Mouse (Mus musculus): ENCODE data around the gene Jsrp1.

- no peak for TF ChIP-seq GATA1 (IDR thresholded peaks at IDR 0.05; ENCODE audit: low read depth, low read length)
- no peak for TF ChIP-seq CTCF (IDR thresholded peaks at IDR 0.05 in 2 of 3, conservative IDR thresholded peaks at IDR 0.05 in 1 of 3; ENCODE audit: control insufficient read depth in 1 of 3, insufficient read depth in 1 of 3, low read depth in 2 of 3, low read length in 3 of 3, poor library complexity in 1 of 3, severe bottlenecking in 1 of 3)
- TF ChIP-seq POLR2A (IDR thresholded peaks at IDR 0.05; ENCODE audit: control insufficient read depth in 1 of 2, insufficient read depth in 1 of 2, low read depth in 1 of 2, low read length in 2 of 2, poor library complexity in 1 of 2): 0 out of 4 replicates have a peak, but pooled peaks of 1 of the 2 experiments have one; percentile 33
- TF ChIP-seq RAD21 (IDR thresholded peaks at IDR 0.05; ENCODE audit: low read depth, low read length): no peak
- TF ChIP-seq MYB (IDR thresholded peaks at IDR 0.05; ENCODE audit: low read depth, low read length): no peak
- TF ChIP-seq MXI1 (IDR thresholded peaks at IDR 0.05; ENCODE audit: low read depth, low read length): no peak
Observed at GRCm38 (mm10) chr10:80804916-80805315, 8.4 kb downstream of the Jsrp1 start, which contains the start of gene Amh.
